Mouse (Mus musculus) C2C12 (cell line): ENCODE data around the gene Olfr281.

Source experiments
- CEBPB ChIP-seq: IDR thresholded peaks from one replicate; pipeline ENCODE4 v1.6.1; 2011; ENCODE audit warnings: low read depth, mild to moderate bottlenecking, control low read depth, moderate library complexity
- CTCF ChIP-seq: IDR thresholded peaks from one replicate; pipeline ENCODE4 v1.5.1; 2011; ENCODE audit not compliant: control insufficient read depth, insufficient read depth, insufficient read length
- FOSL1 ChIP-seq: IDR thresholded peaks from one replicate; pipeline ENCODE4 v1.8.0; 2011; ENCODE audit warnings: mild to moderate bottlenecking, low read length; ENCODE audit not compliant: poor library complexity, insufficient read depth, severe bottlenecking
- MAX ChIP-seq: IDR thresholded peaks from one replicate; pipeline ENCODE4 v1.6.1; 2011; ENCODE audit warnings: mild to moderate bottlenecking, control low read depth
- MYOG ChIP-seq: IDR thresholded peaks from one replicate; pipeline ENCODE4 v1.6.1; 2011; ENCODE audit not compliant: control insufficient read depth, insufficient read length; ENCODE audit errors: extremely low read depth

- TF ChIP-seq CTCF = no peak
- TF ChIP-seq CEBPB = no peak
- TF ChIP-seq FOSL1 = no peak
- TF ChIP-seq MAX = no peak
- TF ChIP-seq MYOG = no peak
Measured at GRCm38 (mm10) chr15:98483907-98484886, 31.8 kb downstream of the Olfr281 start.
